Mouse (Mus musculus) layer of hippocampus, adult 2 months (tissue): ENCODE results near the gene Mecom. TPM values are rescaled to one million over a fixed set of nuclear protein-coding genes. Genes with fewer than 3 reads are reported as not detected.
"Not testable (repeated sequence)": the region's sequence is repeated elsewhere in the genome, so short reads cannot be mapped to it uniquely, and the experiment has no call there.

ENCODE experiments used
- DNase-seq, 2 experiments: peaks; one replicate each; pipeline ENCODE4 v3.0.0; 2022; ENCODE audit warnings: low spot score in 2 of 2
- H3K27ac ChIP-seq: fragments of 200-600 bp; 2 replicates; pipeline ENCODE4 v1.8.1; 2022
- H3K4me3 ChIP-seq: fragments of 200-600 bp; 2 replicates; pipeline ENCODE4 v1.8.1; 2022; ENCODE audit warnings: mild to moderate bottlenecking
- CTCF ChIP-seq: fragments of 200-600 bp; conservative IDR thresholded peaks from 2 replicates; pipeline ENCODE4 v1.8.1; 2022; ENCODE audit warnings: antibody characterized with exemption, mild to moderate bottlenecking, moderate library complexity
- total RNA-seq, 2 experiments: library from RNA; stranded (reverse); gene quantifications; 2 replicates each; pipeline ENCODE4 v1.2.3; 2021

The Mecom gene
- total RNA-seq, 2 experiments from 2014 or later: 3.3 to 3.5 TPM

DNA sequence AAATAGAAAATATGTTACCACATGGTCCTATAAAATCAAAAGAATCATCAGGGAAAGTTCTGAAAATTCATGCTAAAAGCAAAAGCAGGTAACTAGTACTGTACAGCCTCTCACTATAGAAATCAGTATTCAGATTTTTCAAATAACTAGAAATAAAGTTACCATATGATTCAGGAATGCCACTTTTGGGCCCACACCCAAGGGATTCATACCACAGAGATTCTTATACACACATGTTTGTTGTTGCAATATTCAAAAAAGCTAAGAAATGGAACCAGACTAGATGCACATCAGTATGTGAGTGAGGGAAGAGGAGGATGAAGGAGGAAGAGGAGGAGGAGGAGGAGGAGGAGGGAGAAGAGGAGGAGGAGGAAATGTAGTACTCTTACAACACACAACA is 106.2 kb downstream of the Mecom start:
- H3K27ac ChIP-seq: no peak overlapping the region
- no peak overlapping the region for H3K4me3 ChIP-seq
- TF ChIP-seq CTCF: no peak
- DNase-seq: no peak

DNA sequence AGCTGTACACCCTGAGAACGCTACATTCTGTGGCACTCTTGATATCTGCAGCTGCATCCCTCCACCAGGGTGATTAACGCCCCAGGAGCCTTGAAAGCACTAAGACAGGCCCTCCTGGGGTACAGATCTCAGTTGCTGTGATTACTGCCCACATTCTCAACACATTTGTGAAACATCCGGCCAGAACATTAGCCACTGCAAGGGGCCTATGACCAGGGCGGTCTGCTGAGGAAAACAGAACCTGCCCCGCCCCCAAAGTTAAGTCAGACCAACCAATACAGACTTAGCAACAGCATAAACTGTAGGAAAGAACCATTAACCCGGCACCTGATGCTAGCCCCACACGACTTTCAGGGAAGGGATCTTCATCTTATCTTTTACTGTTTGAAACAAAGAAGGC is 109.8 kb downstream of the Mecom start:
- no peak for TF ChIP-seq CTCF
- Histone ChIP-seq H3K27ac (no peak overlapping the region), H3K4me3 (no peak overlapping the region)
- no peak for DNase-seq

DNA sequence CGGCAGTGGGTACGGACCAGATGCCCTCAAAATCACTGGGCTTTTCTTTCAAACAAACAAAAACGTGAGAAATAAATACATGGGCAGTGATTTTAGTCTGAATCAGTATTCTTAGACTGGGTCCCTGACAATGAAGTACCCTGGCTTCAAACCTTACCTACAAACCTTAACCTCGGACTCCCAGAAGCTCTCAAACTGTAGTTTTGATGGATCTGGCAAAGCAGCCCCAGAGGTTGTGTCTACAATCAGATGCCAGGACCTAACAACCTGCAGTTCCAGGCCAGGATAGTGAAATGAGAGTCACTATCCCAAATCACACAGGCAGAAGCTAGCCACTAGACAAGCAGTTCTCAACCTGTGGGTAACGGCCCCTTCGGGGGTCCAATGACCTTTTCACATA is 111.2 kb downstream of the Mecom start:
- TF ChIP-seq CTCF: no peak
- DNase-seq: no peak

DNA sequence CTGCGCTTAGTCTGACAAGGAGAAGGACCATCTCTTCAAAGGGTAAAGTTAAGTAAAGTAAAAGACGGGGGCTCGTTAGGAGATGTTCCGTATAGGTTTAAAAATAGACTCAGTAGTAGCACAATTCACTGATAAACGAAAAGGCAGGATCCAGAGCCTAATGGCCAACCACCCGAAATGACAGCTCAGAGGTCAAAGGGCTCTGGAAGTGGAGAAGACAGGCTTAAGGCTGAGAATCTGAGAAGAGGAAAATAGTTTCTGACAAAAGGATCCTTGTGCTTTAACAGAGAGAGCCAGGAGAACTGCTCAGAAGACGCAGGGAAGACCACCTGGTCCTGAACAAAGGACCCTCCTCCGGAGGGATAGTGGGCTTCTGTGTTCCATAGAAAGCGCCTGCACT is 111.7 kb downstream of the Mecom start:
- DNase-seq: no peak
- TF ChIP-seq CTCF: no peak
- no peak overlapping the region for H3K4me3 ChIP-seq
- no peak overlapping the region for H3K27ac ChIP-seq

More for the DNA sequence above, 111.2 kb downstream of the Mecom start:
- Histone ChIP-seq H3K4me3 (no peak overlapping the region), H3K27ac (no peak overlapping the region)

DNA sequence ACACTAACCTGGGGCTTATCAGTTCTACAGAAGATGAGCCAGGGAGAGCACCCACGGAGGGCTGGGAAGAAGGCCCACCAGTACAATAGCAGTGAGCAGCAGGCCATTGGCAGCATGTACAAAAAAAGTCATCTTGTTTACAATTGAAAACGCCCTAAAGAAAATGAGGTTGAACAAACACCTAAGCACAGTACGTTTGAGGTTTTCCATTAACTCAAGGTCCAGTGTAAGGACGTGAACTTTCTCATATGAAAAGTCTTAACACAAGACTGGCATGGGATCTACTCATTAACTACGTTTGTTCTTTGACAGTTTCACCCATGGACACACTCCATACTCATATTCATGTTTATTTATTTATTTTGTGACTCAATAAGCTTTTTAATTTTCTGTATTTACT is 118.9 kb downstream of the Mecom start:
- no peak for TF ChIP-seq CTCF
- no peak overlapping the region for H3K4me3 ChIP-seq
- no peak for DNase-seq

DNA sequence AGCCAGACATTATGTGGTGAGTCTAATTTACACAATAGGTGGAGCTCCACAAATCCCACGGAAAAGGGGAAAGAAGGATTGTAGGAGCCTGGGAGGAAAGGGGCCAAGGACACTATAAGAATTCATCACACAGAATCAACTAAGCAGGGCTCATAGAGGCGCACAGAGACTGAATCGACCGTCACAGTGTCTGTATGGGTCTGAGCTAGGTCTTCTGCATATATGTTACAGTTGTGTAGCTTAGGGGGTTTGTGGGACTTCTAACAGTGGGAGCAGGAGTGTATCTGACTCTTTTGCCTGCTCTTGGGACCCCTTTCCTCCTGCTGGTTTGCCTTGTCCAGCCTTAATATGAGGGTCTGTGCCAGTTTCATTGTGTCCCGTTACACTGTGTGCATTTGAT is 123.8 kb downstream of the Mecom start:
- DNase-seq: no peak
- H3K4me3 ChIP-seq: no peak overlapping the region
- no peak for TF ChIP-seq CTCF
- H3K27ac ChIP-seq: no peak overlapping the region

More for the DNA sequence above, 118.9 kb downstream of the Mecom start:
- no peak overlapping the region for H3K27ac ChIP-seq

DNA sequence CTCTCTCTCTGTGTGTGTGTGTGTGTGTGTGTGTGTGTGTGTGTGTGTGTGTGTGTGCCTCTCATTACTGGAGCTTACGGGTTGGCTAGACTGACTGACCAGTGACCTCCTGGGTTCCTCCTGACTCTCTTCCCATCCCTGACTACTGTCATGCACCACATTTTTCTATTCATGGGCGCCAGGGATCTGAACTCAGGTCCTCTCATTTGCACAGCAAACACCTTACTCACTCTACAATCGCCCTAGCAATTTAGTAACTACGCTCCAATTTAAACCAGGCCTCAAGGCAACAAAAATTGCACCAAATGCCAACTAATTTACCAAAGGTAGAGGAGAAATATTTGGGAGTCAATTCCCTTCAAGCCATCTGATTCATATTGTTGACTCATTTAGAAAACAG is 125.9 kb downstream of the Mecom start:
- not testable (repeated sequence) for DNase-seq, H3K27ac ChIP-seq, H3K4me3 ChIP-seq

DNA sequence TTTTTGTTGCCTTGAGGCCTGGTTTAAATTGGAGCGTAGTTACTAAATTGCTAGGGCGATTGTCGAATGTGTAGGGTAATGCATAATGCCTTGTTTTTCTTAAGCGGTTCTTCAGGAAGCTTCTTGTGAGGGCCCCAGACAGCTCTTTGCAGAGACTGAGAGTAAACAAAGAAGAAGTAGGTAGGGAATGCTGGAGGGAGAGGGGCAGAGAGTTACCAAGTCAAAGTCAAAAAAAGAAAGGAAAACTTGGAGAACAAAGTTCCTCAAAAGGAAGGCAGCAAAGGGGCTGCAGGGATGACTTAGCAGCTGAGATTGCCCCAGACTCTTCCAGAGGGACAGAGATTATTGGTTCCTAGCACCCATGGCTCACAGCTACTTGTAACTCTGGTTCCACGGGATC is 126.9 kb downstream of the Mecom start:
- no peak for DNase-seq
- no peak overlapping the region for H3K4me3 ChIP-seq
- H3K27ac ChIP-seq: no peak overlapping the region
- TF ChIP-seq CTCF: no peak

DNA sequence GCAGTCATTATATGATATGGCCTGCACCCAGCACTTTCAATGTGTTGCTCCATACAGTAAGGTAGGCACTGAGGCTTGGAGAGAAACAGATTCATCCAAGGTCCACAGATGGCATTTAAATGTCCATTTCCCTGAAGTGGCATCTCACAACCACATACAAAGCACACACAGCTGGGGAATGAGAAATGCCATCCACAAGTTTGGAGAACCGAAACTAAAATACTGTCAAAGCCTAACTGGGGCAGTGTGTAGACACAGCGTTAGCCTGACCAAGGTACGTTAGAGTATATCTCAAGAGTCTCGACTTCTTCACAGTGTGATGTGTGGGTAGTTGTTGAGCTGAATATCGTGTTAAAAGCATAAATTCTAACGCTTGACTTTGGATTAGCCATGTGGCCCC is 133.6 kb downstream of the Mecom start:
- H3K4me3 ChIP-seq: no peak overlapping the region
- no peak for DNase-seq
- TF ChIP-seq CTCF: no peak
- no peak overlapping the region for H3K27ac ChIP-seq

DNA sequence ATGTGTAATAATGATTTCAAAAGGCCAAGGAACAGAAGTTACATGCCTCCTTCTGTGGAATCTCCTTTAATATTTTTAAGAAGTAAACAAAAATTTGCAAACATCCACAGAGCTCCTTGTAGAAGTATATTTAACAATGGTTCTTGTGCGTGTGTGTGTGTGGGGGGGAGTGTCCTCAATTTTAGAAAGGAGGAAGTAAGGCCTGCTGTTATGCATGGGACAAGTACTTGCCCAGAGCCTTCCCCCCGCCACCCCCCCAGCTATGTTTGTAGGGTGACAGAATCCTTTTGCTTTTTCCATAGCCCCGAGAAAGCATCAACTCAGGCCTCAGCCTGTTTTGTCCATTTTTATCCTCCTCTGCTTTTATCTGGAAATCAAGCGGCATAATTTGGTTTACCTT is 137.0 kb downstream of the Mecom start:
- no peak overlapping the region for H3K27ac ChIP-seq
- TF ChIP-seq CTCF: no peak
- no peak overlapping the region for H3K4me3 ChIP-seq
- DNase-seq: no peak

DNA sequence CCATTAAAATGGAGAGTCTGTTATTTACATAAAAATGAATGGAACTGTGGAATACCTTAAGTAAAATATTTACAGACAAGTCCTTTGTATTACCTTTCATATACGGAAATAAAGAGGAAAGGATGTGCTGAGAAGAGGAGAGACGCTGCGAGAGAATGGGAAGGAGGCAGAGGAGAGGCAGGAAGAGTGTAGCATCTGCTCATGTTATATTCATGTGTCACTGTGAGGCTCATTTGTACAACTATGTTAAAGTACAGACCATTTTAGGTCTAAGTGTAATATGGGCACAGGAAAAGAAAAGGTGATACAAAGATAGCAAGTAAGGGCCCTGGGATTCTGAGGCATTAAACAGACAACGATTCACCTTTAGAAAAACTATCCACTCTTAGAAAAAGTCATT is 143.0 kb downstream of the Mecom start:
- Histone ChIP-seq H3K4me3 (no peak overlapping the region), H3K27ac (no peak overlapping the region)
- DNase-seq: no peak
- no peak for TF ChIP-seq CTCF

DNA sequence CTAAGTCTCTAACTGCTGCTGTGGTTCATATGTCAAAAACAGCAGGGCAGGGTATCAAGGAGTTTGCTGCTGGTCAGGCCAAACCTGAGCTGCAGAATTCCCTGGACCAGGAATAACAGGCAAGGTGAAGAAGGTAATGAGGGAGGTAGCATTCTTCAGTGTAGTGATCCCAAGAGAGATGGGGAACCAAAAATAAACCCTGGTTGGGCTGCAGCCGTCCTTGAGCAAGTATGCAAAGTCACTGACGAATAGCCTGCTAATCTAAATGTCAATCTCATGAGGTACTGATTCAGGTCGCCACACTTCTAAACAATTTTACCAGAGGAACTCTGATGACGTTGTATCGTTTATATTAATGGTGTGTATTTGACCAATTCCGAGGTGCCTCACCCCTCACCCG is 148.9 kb downstream of the Mecom start:
- no peak for DNase-seq
- TF ChIP-seq CTCF: no peak
- Histone ChIP-seq H3K27ac (no peak overlapping the region), H3K4me3 (no peak overlapping the region)

DNA sequence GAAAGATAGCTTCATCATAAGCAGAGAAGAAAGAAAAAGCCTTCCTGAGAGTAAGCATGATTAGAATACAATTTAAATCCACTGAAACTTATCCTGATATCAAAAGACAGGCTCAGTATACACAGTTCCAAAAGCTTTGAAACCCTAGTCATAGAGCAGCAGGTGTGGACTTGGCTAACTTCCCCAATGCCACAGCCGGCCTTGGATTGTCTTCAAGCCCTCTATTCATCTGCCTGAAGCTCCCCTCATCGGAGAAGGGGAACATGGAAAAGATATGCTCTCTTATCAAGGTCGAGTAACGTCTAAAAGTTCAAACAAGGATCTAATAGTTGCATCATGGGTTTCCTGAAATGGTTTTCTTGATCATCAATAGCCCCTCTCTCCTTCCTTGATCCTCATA is 152.9 kb downstream of the Mecom start:
- no peak for DNase-seq
- H3K4me3 ChIP-seq: no peak overlapping the region
- TF ChIP-seq CTCF: no peak
- no peak overlapping the region for H3K27ac ChIP-seq

DNA sequence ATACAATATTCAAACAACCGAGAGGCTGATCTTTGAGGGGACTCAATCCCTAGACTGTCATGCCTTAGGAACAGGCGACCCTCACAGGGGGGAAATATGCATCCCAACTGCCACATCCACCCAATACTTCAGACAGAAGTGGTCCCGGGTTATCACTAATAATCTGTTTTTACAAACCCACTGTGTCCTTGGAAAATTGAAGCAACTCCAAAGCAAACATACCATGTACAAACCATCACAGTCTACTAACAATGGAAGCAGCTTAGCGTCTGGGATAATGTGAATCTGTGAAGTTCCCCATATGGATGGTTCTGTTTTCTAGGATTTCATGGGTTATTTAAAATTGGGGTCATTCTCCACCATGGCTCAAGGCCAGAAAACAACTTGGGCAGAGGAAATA is 155.1 kb downstream of the Mecom start:
- Histone ChIP-seq H3K4me3 (no peak overlapping the region), H3K27ac (no peak overlapping the region)
- TF ChIP-seq CTCF: no peak
- no peak for DNase-seq

DNA sequence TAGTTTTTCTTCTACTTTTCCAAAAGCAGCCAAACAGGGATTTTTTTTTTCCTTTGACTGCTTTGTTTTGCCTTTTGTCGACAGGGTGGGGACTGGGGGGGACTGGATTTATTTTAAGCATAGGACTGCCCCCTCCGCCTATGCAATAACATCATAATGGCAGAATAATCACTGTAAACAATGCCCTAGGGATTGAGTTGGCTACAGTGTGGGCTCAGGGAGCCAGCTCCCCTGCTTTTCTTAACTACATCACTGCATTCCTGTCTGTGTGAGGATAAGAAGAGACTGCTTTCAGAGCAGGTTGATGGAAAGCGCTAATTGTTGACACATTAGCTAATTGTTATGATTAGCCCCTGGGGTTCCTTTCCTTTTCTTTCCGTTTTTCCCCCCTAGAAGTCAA is 155.6 kb downstream of the Mecom start:
- TF ChIP-seq CTCF: no peak
- DNase-seq: no peak
- Histone ChIP-seq H3K27ac (no peak overlapping the region), H3K4me3 (no peak overlapping the region)
